Mouse (Mus musculus): Measurements from ENCODE around the gene Rpl7a. TPM values are rescaled to one million over a fixed set of nuclear protein-coding genes. Genes with fewer than 3 reads are reported as not detected.

Gene Rpl7a
- polyA plus RNA-seq, 1 experiment from 2014 or later = 364 TPM

- ATAC-seq (ENCODE audit: extremely low read depth, insufficient number of reproducible peaks, low FRiP score, low TSS enrichment) = no peak
- H3K4me1 ChIP-seq = peaks cover 14% of the 10 kb centered on the region
- no peaks in the 10 kb centered on the region for H3K9me3 ChIP-seq
- H3K27me3 ChIP-seq (replicated peaks) = no peaks in the 10 kb centered on the region
- H3K27ac ChIP-seq (replicated peaks) = no peak overlapping the region
- H3K9ac ChIP-seq = no peak overlapping the region
- H3K4me2 ChIP-seq = no peak overlapping the region
- peaks cover 6% of the 10 kb centered on the region for H3K36me3 ChIP-seq
- no peak overlapping the region for H3K4me3 ChIP-seq
- 44% methylated on average over 1 of the region's 1 CpGs for WGBS
Measured at GRCm38 (mm10) chr2:26936425-26936824, 25.9 kb downstream of the Rpl7a start.

GRCm38 (mm10) chr2:26941539-26941938 is 31.0 kb downstream of the Rpl7a start:
- Histone ChIP-seq H3K36me3 (peaks cover 1% of the 10 kb centered on the region; the same call in 1 of the 2 replicates), H3K4me3 (no peak overlapping the region), H3K4me2 (no peak overlapping the region), H3K9ac (no peak overlapping the region), H3K27me3 (replicated peaks) (no peaks in the 10 kb centered on the region; the same call in 1 of the 2 replicates), H3K27ac (replicated peaks) (no peak overlapping the region), H3K9me3 (no peaks in the 10 kb centered on the region), H3K4me1 (no peaks in the 10 kb centered on the region)
- WGBS = 36% methylated on average over 5 of the region's 5 CpGs
- no peak for ATAC-seq (ENCODE audit: extremely low read depth, insufficient number of reproducible peaks, low FRiP score, low TSS enrichment)

GRCm38 (mm10) chr2:26943253-26943652 is 32.7 kb downstream of the Rpl7a start:
- no peak for ATAC-seq (ENCODE audit: extremely low read depth, insufficient number of reproducible peaks, low FRiP score, low TSS enrichment)
- Histone ChIP-seq H3K4me2 (no peak overlapping the region), H3K9ac (no peak overlapping the region), H3K4me1 (no peaks in the 10 kb centered on the region), H3K27me3 (replicated peaks) (no peaks in the 10 kb centered on the region; the same call in 1 of the 2 replicates), H3K27ac (replicated peaks) (no peak overlapping the region), H3K4me3 (no peak overlapping the region), H3K9me3 (no peaks in the 10 kb centered on the region), H3K36me3 (peaks cover 15% of the 10 kb centered on the region)
- WGBS = 60% methylated on average over 3 of the region's 3 CpGs

GRCm38 (mm10) chr2:26950411-26950810 is 39.8 kb downstream of the Rpl7a start:
- WGBS = 88% methylated on average over 2 of the region's 2 CpGs
- no peak for ATAC-seq (ENCODE audit: extremely low read depth, insufficient number of reproducible peaks, low FRiP score, low TSS enrichment)
- peaks cover 82% of the 10 kb centered on the region for H3K36me3 ChIP-seq

GRCm38 (mm10) chr2:26951346-26951905 is 40.9 kb downstream of the Rpl7a start:
- H3K9ac ChIP-seq = no peak overlapping the region
- ATAC-seq (ENCODE audit: extremely low read depth, insufficient number of reproducible peaks, low FRiP score, low TSS enrichment) = no peak
- H3K4me2 ChIP-seq = no peak overlapping the region
- no peak overlapping the region for H3K27ac ChIP-seq (replicated peaks)
- H3K27me3 ChIP-seq (replicated peaks) = no peaks in the 10 kb centered on the region
- 88% methylated on average over 8 of the region's 8 CpGs for WGBS
- H3K9me3 ChIP-seq = no peaks in the 10 kb centered on the region
- H3K4me1 ChIP-seq = no peaks in the 10 kb centered on the region
- peaks cover 93% of the 10 kb centered on the region for H3K36me3 ChIP-seq
- no peak overlapping the region for H3K4me3 ChIP-seq

More at GRCm38 (mm10) chr2:26950411-26950810, 39.8 kb downstream of the Rpl7a start:
- no peak overlapping the region for H3K4me3 ChIP-seq
- no peaks in the 10 kb centered on the region for H3K9me3 ChIP-seq
- no peaks in the 10 kb centered on the region for H3K4me1 ChIP-seq
- H3K9ac ChIP-seq = no peak overlapping the region
- no peak overlapping the region for H3K4me2 ChIP-seq
- no peaks in the 10 kb centered on the region for H3K27me3 ChIP-seq (replicated peaks)
- H3K27ac ChIP-seq (replicated peaks) = no peak overlapping the region

GRCm38 (mm10) chr2:26952193-26952592 is 41.6 kb downstream of the Rpl7a start:
- no peak for ATAC-seq (ENCODE audit: extremely low read depth, insufficient number of reproducible peaks, low FRiP score, low TSS enrichment)
- 96% methylated on average over 4 of the region's 4 CpGs for WGBS
- H3K36me3 ChIP-seq = peaks cover 93% of the 10 kb centered on the region
- H3K4me3 ChIP-seq = no peak overlapping the region
- H3K9me3 ChIP-seq = no peaks in the 10 kb centered on the region
- no peak overlapping the region for H3K9ac ChIP-seq
- H3K27me3 ChIP-seq (replicated peaks) = no peaks in the 10 kb centered on the region
- no peak overlapping the region for H3K4me2 ChIP-seq
- H3K27ac ChIP-seq (replicated peaks) = no peak overlapping the region
- H3K4me1 ChIP-seq = no peaks in the 10 kb centered on the region

GRCm38 (mm10) chr2:26952866-26953265 is 42.3 kb downstream of the Rpl7a start:
- WGBS = 83% methylated on average over 8 of the region's 8 CpGs
- Histone ChIP-seq H3K4me1 (no peaks in the 10 kb centered on the region), H3K27me3 (replicated peaks) (no peaks in the 10 kb centered on the region), H3K9ac (no peak overlapping the region), H3K4me2 (no peak overlapping the region), H3K36me3 (peaks cover 95% of the 10 kb centered on the region), H3K9me3 (no peaks in the 10 kb centered on the region), H3K4me3 (no peak overlapping the region), H3K27ac (replicated peaks) (no peak overlapping the region)
- ATAC-seq (ENCODE audit: extremely low read depth, insufficient number of reproducible peaks, low FRiP score, low TSS enrichment) = no peak

GRCm38 (mm10) chr2:26954735-26955395 is 44.3 kb downstream of the Rpl7a start:
- no peak for ATAC-seq (ENCODE audit: extremely low read depth, insufficient number of reproducible peaks, low FRiP score, low TSS enrichment)
- no peak overlapping the region for H3K4me2 ChIP-seq
- H3K27me3 ChIP-seq (replicated peaks) = no peaks in the 10 kb centered on the region
- no peak overlapping the region for H3K27ac ChIP-seq (replicated peaks)
- WGBS = 82% methylated on average over 2 of the region's 2 CpGs
- H3K9ac ChIP-seq = no peak overlapping the region
- no peaks in the 10 kb centered on the region for H3K4me1 ChIP-seq
- H3K9me3 ChIP-seq = no peaks in the 10 kb centered on the region
- peaks cover 93% of the 10 kb centered on the region for H3K36me3 ChIP-seq
- H3K4me3 ChIP-seq = no peak overlapping the region

GRCm38 (mm10) chr2:26956811-26957487 is 46.4 kb downstream of the Rpl7a start:
- H3K27ac ChIP-seq (replicated peaks) = no peak overlapping the region
- 90% methylated on average over 12 of the region's 12 CpGs for WGBS
- no peaks in the 10 kb centered on the region for H3K27me3 ChIP-seq (replicated peaks)
- ATAC-seq (ENCODE audit: extremely low read depth, insufficient number of reproducible peaks, low FRiP score, low TSS enrichment) = no peak
- peaks cover 6% of the 10 kb centered on the region for H3K4me1 ChIP-seq
- no peak overlapping the region for H3K4me2 ChIP-seq
- no peaks in the 10 kb centered on the region for H3K9me3 ChIP-seq
- no peak overlapping the region for H3K9ac ChIP-seq
- H3K36me3 ChIP-seq = peaks cover 94% of the 10 kb centered on the region
- H3K4me3 ChIP-seq = no peak overlapping the region

GRCm38 (mm10) chr2:26957488-26957859 is 46.9 kb downstream of the Rpl7a start:
- 94% methylated on average over 2 of the region's 2 CpGs for WGBS
- Histone ChIP-seq H3K27ac (replicated peaks) (no peak overlapping the region), H3K4me1 (peaks cover 12% of the 10 kb centered on the region), H3K4me3 (no peak overlapping the region), H3K27me3 (replicated peaks) (no peaks in the 10 kb centered on the region), H3K36me3 (peaks cover 95% of the 10 kb centered on the region), H3K4me2 (no peak overlapping the region), H3K9me3 (no peaks in the 10 kb centered on the region), H3K9ac (no peak overlapping the region)
- no peak for ATAC-seq (ENCODE audit: extremely low read depth, insufficient number of reproducible peaks, low FRiP score, low TSS enrichment)

- ATAC-seq (ENCODE audit: extremely low read depth, insufficient number of reproducible peaks, low FRiP score, low TSS enrichment) = no peak
- H3K27ac ChIP-seq (replicated peaks) = no peak overlapping the region
- H3K27me3 ChIP-seq (replicated peaks) = no peaks in the 10 kb centered on the region
- peaks cover 30% of the 10 kb centered on the region for H3K4me1 ChIP-seq
- H3K9ac ChIP-seq = no peak overlapping the region
- no peaks in the 10 kb centered on the region for H3K9me3 ChIP-seq
- no peak overlapping the region for H3K4me2 ChIP-seq
- peaks cover 63% of the 10 kb centered on the region for H3K36me3 ChIP-seq
- whole genome bisulfite sequencing = 71% methylated on average over 4 of the region's 4 CpGs
- no peak overlapping the region for H3K4me3 ChIP-seq
Measured at GRCm38 (mm10) chr2:26960756-26961155, 50.2 kb downstream of the Rpl7a start.

All from heart, embryonic 13.5 days (tissue).